Mouse (Mus musculus) kidney, postnatal 0 days (tissue): ENCODE data around the gene Wdr38. TPM values are rescaled to one million over a fixed set of nuclear protein-coding genes. Genes with fewer than 3 reads are reported as not detected.

ENCODE experiments used
- ATAC-seq: fragments of 200-750 bp; cut with Nextera tagmentation; replicated peaks from 2 replicates; pipeline ENCODE4 v1.8.0; 2017; ENCODE audit warnings: low read depth, moderate number of reproducible peaks, moderate TSS enrichment, moderate library complexity; ENCODE audit not compliant: low FRiP score
- DNase-seq: peaks from one replicate; pipeline ENCODE4 v3.0.0-alpha.2; 2016; ENCODE audit warnings: low spot score
- H3K27ac ChIP-seq: fragments of 300-500 bp; sonication (generic); 2 replicates; pipeline ENCODE4 v1.5.1; 2014; ENCODE audit warnings: mild to moderate bottlenecking
- H3K27me3 ChIP-seq: fragments of 300-500 bp; sonication (generic); 2 replicates; pipeline ENCODE4 v1.6.1; 2014; ENCODE audit warnings: low read length, mixed read lengths; ENCODE audit not compliant: insufficient read depth
- H3K36me3 ChIP-seq: fragments of 300-500 bp; sonication (generic); 2 replicates; pipeline ENCODE4 v1.6.1; 2014; ENCODE audit warnings: low read length, mixed read lengths; ENCODE audit not compliant: insufficient read depth
- H3K4me1 ChIP-seq: fragments of 300-500 bp; sonication (generic); replicated peaks from 2 replicates; pipeline ENCODE4 v1.6.1; 2014; ENCODE audit warnings: antibody characterized with exemption, low read length, mixed read lengths; ENCODE audit not compliant: insufficient read depth
- H3K4me2 ChIP-seq: fragments of 300-500 bp; sonication (generic); 2 replicates; pipeline ENCODE4 v1.6.1; 2014; ENCODE audit warnings: mild to moderate bottlenecking, low read length, moderate library complexity, mixed read lengths
- H3K4me3 ChIP-seq: fragments of 300-500 bp; sonication (generic); replicated peaks from 2 replicates; pipeline ENCODE4 v1.5.1; 2014; ENCODE audit warnings: low read depth, low read length
- H3K9ac ChIP-seq: fragments of 300-500 bp; sonication (generic); 2 replicates; pipeline ENCODE4 v1.6.1; 2014; ENCODE audit warnings: low read depth, low read length
- H3K9me3 ChIP-seq: fragments of 300-500 bp; sonication (generic); replicated peaks from 2 replicates; pipeline ENCODE4 v1.6.1; 2016; ENCODE audit warnings: low read length, inconsistent platforms, mixed read lengths
- CTCF ChIP-seq: IDR thresholded peaks from 2 replicates; pipeline ENCODE4 v1.5.1; 2016; ENCODE audit warnings: antibody characterized with exemption, low read depth, mild to moderate bottlenecking, moderate library complexity
- WGBS: fragments of 180-500 bp; shearing (Covaris S2); extraction: QIAGEN DNeasy Blood & Tissue Kit; methylation state at CpG from one replicate; pipeline ENCODE4 v1.1.7; 2014; 5-methylcytosine and 5-hydroxymethylcytosine counted together
- polyA plus RNA-seq: library from polyadenylated mRNA; unstranded; fragments of >200 nt; fragmentation: Nextera tagmentation; extraction: Ambion mirVana; gene quantifications from 2 replicates; pipeline ENCODE4 v1.2.1, GENCODE M21; 2015

Gene Wdr38
- polyA plus RNA-seq, 1 experiment from 2014 or later = 1.5 TPM

DNA sequence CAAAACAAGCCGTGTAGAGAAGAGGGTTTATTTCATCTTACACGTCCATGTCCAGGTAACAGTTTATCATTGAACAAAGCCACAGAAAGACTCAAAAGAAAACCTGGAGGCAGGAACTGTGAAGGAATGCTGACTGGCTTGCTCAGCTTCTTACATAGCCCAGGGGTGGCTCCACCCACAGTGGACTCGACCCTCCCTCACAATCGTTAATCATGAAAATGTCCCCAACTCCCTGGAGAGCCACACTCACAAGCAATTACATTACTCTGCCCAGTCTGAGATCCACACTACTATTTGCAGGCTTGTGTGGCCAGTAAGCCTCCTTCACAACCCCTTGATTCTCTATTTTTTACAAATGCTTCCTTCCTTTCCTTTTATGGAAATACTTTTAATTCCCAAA is 33.1 kb upstream of the Wdr38 start:
- ATAC-seq (no peak), DNase-seq (peak; percentile 77)
- no peak for TF ChIP-seq CTCF
- H3K36me3 ChIP-seq = no peaks in the 10 kb centered on the region
- H3K27ac ChIP-seq = no peak overlapping the region
- 3% methylated on average over 4 of the region's 4 CpGs for WGBS
- H3K4me3 ChIP-seq = no peak overlapping the region
- no peaks in the 10 kb centered on the region for H3K27me3 ChIP-seq
- H3K9me3 ChIP-seq = no peaks in the 10 kb centered on the region
- H3K4me2 ChIP-seq = no peak overlapping the region
- H3K4me1 ChIP-seq = no peaks in the 10 kb centered on the region
- no peak overlapping the region for H3K9ac ChIP-seq

DNA sequence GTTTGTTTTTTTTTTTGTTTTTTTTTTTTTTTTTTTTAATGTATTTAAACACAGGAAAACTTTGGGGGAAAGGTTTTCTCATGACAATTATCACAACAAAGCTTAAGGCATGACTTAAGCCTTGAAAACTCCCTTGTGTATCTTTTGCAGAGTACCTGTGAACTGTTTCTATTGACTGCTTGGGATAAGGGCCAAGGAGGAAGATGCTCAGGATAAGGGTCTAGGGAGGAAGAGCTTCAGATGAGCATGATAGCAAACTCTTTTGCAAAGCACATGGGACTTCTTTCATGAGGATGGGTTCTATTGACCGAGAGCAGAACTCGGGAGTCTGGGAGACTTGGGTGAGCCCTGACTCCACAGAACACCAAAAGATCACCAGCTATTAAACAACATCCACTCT is 27.6 kb upstream of the Wdr38 start:
- DNase-seq = no peak
- no peak overlapping the region for H3K27ac ChIP-seq
- TF ChIP-seq CTCF = no peak
- H3K4me2 ChIP-seq = no peak overlapping the region
- H3K4me3 ChIP-seq = no peak overlapping the region
- H3K27me3 ChIP-seq = no peaks in the 10 kb centered on the region
- H3K9ac ChIP-seq = no peak overlapping the region
- ATAC-seq = no peak
- no peaks in the 10 kb centered on the region for H3K4me1 ChIP-seq
- no peaks in the 10 kb centered on the region for H3K9me3 ChIP-seq
- H3K36me3 ChIP-seq = no peaks in the 10 kb centered on the region
- WGBS = 96% methylated on average over 2 of the region's 2 CpGs

DNA sequence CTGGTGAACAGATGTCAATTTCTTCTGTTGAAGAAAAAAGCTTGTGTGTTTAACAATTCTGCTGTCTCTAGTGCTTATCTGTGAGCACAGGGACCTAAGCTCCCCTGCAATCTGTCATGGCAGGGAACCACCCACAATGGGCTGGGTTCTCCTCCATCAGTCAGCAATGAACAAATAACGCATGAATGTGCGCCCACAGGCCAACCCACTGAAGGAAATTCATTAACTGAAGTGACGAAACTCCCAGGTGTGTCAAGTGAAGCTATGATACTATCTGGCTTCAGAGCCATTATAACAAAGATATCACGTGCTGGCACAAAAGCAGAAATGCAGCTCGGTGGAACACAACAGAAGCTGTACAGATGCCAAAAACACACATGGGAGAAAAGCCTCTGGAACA is 27.2 kb upstream of the Wdr38 start:
- no peak for TF ChIP-seq CTCF
- DNase-seq = no peak
- Histone ChIP-seq H3K4me2 (no peak overlapping the region), H3K36me3 (no peaks in the 10 kb centered on the region), H3K9ac (no peak overlapping the region), H3K9me3 (no peaks in the 10 kb centered on the region), H3K27me3 (no peaks in the 10 kb centered on the region), H3K4me1 (no peaks in the 10 kb centered on the region), H3K27ac (no peak overlapping the region), H3K4me3 (no peak overlapping the region)
- WGBS = 70% methylated on average over 5 of the region's 5 CpGs
- no peak for ATAC-seq

DNA sequence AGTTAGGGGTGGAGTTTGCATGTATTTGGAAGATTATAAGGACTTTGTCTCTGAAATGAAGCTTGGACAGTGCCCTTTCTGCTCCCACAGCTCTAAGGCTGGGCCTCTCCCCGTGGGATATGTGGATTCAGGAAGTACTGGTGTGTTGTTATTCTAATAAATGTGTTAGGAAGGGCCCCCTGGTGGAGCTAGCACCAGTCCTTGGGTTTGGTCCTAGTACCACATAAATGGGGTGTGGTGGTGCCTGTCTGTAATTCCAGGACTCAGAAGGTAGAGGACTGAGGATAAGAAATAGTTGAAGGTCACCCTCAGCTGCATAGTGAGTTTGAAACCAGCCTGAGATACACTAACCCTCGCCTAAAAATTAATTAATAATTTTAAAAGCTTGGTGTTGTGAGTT is 24.1 kb upstream of the Wdr38 start:
- H3K4me2 ChIP-seq = no peak overlapping the region
- TF ChIP-seq CTCF = 0 out of 2 replicates have a peak, but pooled peaks have one; percentile 26
- 30% methylated on average over 2 of the region's 2 CpGs for WGBS
- no peak overlapping the region for H3K9ac ChIP-seq
- H3K9me3 ChIP-seq = no peaks in the 10 kb centered on the region
- no peaks in the 10 kb centered on the region for H3K27me3 ChIP-seq
- H3K4me1 ChIP-seq = no peaks in the 10 kb centered on the region
- no peak overlapping the region for H3K4me3 ChIP-seq
- no peak for ATAC-seq
- no peak overlapping the region for H3K27ac ChIP-seq
- no peak for DNase-seq
- no peaks in the 10 kb centered on the region for H3K36me3 ChIP-seq

DNA sequence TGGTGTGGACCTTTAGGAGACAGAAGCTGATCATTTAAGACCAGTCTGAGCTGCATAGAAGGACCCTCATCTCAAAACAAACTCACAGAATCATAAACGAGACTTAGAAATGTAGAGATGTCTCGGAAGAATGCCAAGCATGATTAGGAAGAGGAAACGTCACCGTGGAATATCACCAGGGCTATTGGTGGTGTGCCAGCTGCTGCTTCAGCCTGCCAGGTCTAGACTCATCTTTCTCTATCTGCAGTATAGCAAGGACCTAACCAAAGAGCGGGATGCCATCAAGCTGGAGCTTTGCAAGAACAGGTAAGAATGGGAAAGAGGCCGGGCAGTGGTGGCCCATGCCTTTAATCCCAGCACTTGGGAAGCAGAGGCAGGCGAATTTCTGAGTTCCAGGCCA is 23.6 kb upstream of the Wdr38 start:
- no peaks in the 10 kb centered on the region for H3K9me3 ChIP-seq
- no peak overlapping the region for H3K27ac ChIP-seq
- no peaks in the 10 kb centered on the region for H3K36me3 ChIP-seq
- H3K9ac ChIP-seq = no peak overlapping the region
- H3K4me2 ChIP-seq = no peak overlapping the region
- ATAC-seq = no peak
- no peak overlapping the region for H3K4me3 ChIP-seq
- H3K27me3 ChIP-seq = no peaks in the 10 kb centered on the region
- no peak for TF ChIP-seq CTCF
- WGBS = 75% methylated on average over 7 of the region's 7 CpGs
- no peak for DNase-seq
- H3K4me1 ChIP-seq = no peaks in the 10 kb centered on the region

DNA sequence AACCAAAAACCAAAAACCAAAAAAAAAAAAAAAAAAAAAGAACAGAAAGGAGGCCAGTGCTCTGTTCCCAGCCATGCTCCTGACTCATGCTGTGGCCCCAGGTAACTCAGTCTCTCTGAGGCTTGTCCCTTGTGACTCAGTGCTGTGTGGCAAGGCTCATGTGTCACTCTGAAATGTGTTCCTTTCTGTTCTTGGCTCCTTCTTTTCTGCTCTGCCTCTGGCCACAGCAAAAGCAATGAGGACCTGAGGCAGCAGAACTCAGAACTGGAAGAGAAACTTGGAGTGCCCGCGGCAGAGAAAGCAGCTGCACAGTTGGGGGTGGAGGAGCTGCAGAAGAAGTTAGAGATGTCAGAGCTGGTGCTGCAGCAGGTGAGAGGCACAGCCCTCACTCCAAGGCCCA is 23.1 kb upstream of the Wdr38 start:
- TF ChIP-seq CTCF = no peak
- ATAC-seq = no peak
- Histone ChIP-seq H3K36me3 (no peaks in the 10 kb centered on the region), H3K27me3 (no peaks in the 10 kb centered on the region), H3K4me2 (no peak overlapping the region), H3K9ac (no peak overlapping the region), H3K9me3 (no peaks in the 10 kb centered on the region), H3K4me3 (no peak overlapping the region), H3K27ac (no peak overlapping the region), H3K4me1 (no peaks in the 10 kb centered on the region)
- DNase-seq = no peak
- 42% methylated on average over 2 of the region's 2 CpGs for WGBS

DNA sequence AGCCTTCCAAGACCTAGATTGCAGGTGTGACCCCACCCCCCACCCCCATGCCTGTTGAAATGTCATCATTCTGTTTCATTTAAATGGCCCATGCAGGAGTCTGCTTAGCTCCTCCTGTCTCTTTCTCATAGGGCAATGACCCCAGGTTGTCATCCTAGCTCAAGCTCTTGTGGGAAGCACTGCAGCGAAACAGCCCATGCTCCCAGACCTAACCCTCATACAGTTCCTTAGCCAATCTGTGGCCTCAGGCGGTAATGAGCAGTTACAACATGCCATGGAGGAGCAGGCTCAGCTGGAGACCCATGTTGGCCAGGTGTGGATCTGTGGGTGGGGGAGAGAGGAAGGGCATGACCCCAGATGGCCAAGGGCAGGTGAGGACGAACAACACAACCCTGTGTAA is 22.1 kb upstream of the Wdr38 start:
- WGBS = 69% methylated on average over 3 of the region's 3 CpGs
- Histone ChIP-seq H3K27me3 (no peaks in the 10 kb centered on the region), H3K4me1 (no peaks in the 10 kb centered on the region), H3K4me3 (no peak overlapping the region), H3K9ac (no peak overlapping the region), H3K9me3 (no peaks in the 10 kb centered on the region), H3K27ac (no peak overlapping the region), H3K36me3 (no peaks in the 10 kb centered on the region), H3K4me2 (no peak overlapping the region)
- no peak for TF ChIP-seq CTCF
- DNase-seq = no peak
- no peak; the same call in 1 of the 2 replicates for ATAC-seq
